Mouse (Mus musculus) midbrain, embryonic 16.5 days (tissue): ENCODE data around the gene Ccr7. TPM values are rescaled to one million over a fixed set of nuclear protein-coding genes. Genes with fewer than 3 reads are reported as not detected.

Experiments used
- ATAC-seq: fragments of 200-750 bp; cut with Nextera tagmentation; 2 replicates; pipeline ENCODE4 v1.8.0; 2017; ENCODE audit warnings: moderate TSS enrichment
- H3K27ac ChIP-seq: fragments of 300-500 bp; sonication (generic); 2 replicates; pipeline ENCODE4 v1.5.1; 2014; ENCODE audit warnings: mild to moderate bottlenecking, low read length, mixed read lengths
- H3K27me3 ChIP-seq: fragments of 300-500 bp; sonication (generic); 2 replicates; pipeline ENCODE4 v1.6.1; 2014; ENCODE audit warnings: low read depth, low read length, mixed read lengths; ENCODE audit not compliant: control insufficient read depth, insufficient read depth
- H3K36me3 ChIP-seq: fragments of 300-500 bp; sonication (generic); 2 replicates; pipeline ENCODE4 v1.6.1; 2014; ENCODE audit warnings: mild to moderate bottlenecking, low read length, moderate library complexity, mixed read lengths; ENCODE audit not compliant: control insufficient read depth, insufficient read depth
- H3K4me1 ChIP-seq: fragments of 300-500 bp; sonication (generic); 2 replicates; pipeline ENCODE4 v1.6.1; 2014; ENCODE audit warnings: mild to moderate bottlenecking, low read length, mixed read lengths; ENCODE audit not compliant: control insufficient read depth, insufficient read depth
- H3K4me2 ChIP-seq: fragments of 300-500 bp; sonication (generic); 2 replicates; pipeline ENCODE4 v1.6.1; 2014; ENCODE audit warnings: mild to moderate bottlenecking, low read length, mixed read lengths
- H3K4me3 ChIP-seq: fragments of 300-500 bp; sonication (generic); 2 replicates; pipeline ENCODE4 v1.5.1; 2014; ENCODE audit warnings: low read depth, mild to moderate bottlenecking, low read length, moderate library complexity, mixed read lengths
- H3K9ac ChIP-seq: fragments of 300-500 bp; sonication (generic); 2 replicates; pipeline ENCODE4 v1.6.1; 2014; ENCODE audit warnings: low read depth, low read length, mixed read lengths
- H3K9me3 ChIP-seq: fragments of 300-500 bp; sonication (generic); replicated peaks from 2 replicates; pipeline ENCODE4 v1.6.1; 2014; ENCODE audit warnings: mild to moderate bottlenecking, low read length, mixed read lengths; ENCODE audit not compliant: control insufficient read depth, poor library complexity, severe bottlenecking
- WGBS: fragments of 180-500 bp; shearing (Covaris S2); extraction: QIAGEN DNeasy Blood & Tissue Kit; methylation state at CpG from one replicate; pipeline ENCODE4 v1.1.7; 2014; 5-methylcytosine and 5-hydroxymethylcytosine counted together
- polyA plus RNA-seq: library from polyadenylated mRNA; unstranded; fragments of >200 nt; fragmentation: Nextera tagmentation; extraction: Ambion mirVana; gene quantifications from 2 replicates; pipeline ENCODE4 v1.2.1, GENCODE M21; 2015

The Ccr7 gene
- polyA plus RNA-seq, 1 experiment from 2014 or later = 0.15 TPM

- H3K4me1 ChIP-seq = no peaks in the 10 kb centered on the region
- WGBS = 64% methylated on average over 2 of the region's 2 CpGs
- ATAC-seq = no peak
- no peaks in the 10 kb centered on the region for H3K9me3 ChIP-seq
- no peaks in the 10 kb centered on the region for H3K36me3 ChIP-seq
- H3K4me3 ChIP-seq = no peak overlapping the region
- no peaks in the 10 kb centered on the region for H3K27me3 ChIP-seq
- no peak overlapping the region for H3K27ac ChIP-seq
- no peak overlapping the region for H3K9ac ChIP-seq
- H3K4me2 ChIP-seq = no peak overlapping the region
Measured at GRCm38 (mm10) chr11:99094911-99095676, 59.8 kb downstream of the Ccr7 start.

Other genes starting within 250 kb of the Ccr7 start
- 2.4 TPM in 2 replicates for gene Cdc6, start 247.3 kb downstream of the Ccr7 start, polyA plus RNA-seq
- gene Rara, start 227.3 kb downstream of the Ccr7 start, polyA plus RNA-seq = 9.5 and 9.6 TPM in 2 replicates
- 1.0 and 1.9 TPM in 2 replicates for gene Gjd3, start 172.1 kb downstream of the Ccr7 start, polyA plus RNA-seq
- 20.4 and 29.1 TPM in 2 replicates for gene Top2a, start 130.9 kb downstream of the Ccr7 start, polyA plus RNA-seq
- 117 and 119 TPM in 2 replicates for gene Igfbp4, start 113.8 kb downstream of the Ccr7 start, polyA plus RNA-seq
- gene Tns4, start 65.8 kb downstream of the Ccr7 start, polyA plus RNA-seq = 0.04 and 0.09 TPM in 2 replicates
- gene Smarce1, start 75.9 kb upstream of the Ccr7 start, polyA plus RNA-seq = 270 and 326 TPM in 2 replicates
- 8.2 and 11.3 TPM in 2 replicates for gene Krt222, start 89.0 kb upstream of the Ccr7 start, polyA plus RNA-seq
- gene Krt24, start 130.2 kb upstream of the Ccr7 start, polyA plus RNA-seq = not detected in 2 replicates
- gene Krt25, start 167.9 kb upstream of the Ccr7 start, polyA plus RNA-seq = 0.14 and 0.29 TPM in 2 replicates
- 0.19 TPM in 2 replicates for gene Krt26, start 182.9 kb upstream of the Ccr7 start, polyA plus RNA-seq
- gene Krt27, start 196.0 kb upstream of the Ccr7 start, polyA plus RNA-seq = not detected in 2 replicates
- gene Krt28, start 219.8 kb upstream of the Ccr7 start, polyA plus RNA-seq = 0.29 and 0.46 TPM in 2 replicates
- gene Krt10, start 234.3 kb upstream of the Ccr7 start, polyA plus RNA-seq = 28.9 and 29.8 TPM in 2 replicates